Mouse (Mus musculus) left cerebral cortex, adult 18-20 months (tissue): ENCODE results near the gene Psmd12. TPM values are rescaled to one million over a fixed set of nuclear protein-coding genes. Genes with fewer than 3 reads are reported as not detected.

Experiments
- DNase-seq, 2 experiments: peaks; one replicate each; pipeline ENCODE4 v3.0.0; 2021 to 2022; ENCODE audit warnings: low spot score in 2 of 2, mixed read lengths in 1 of 2
- long read RNA-seq, 2 experiments: library from polyadenylated mRNA; stranded (forward); transcript quantifications; one replicate each; pipeline ENCODE4 v2.0.0; 2021
- total RNA-seq, 2 experiments: library from RNA; stranded (reverse); gene quantifications; 2 replicates each; pipeline ENCODE4 v1.2.3; 2021

Psmd12 gene
- total RNA-seq: 10 to 100 TPM; 74.1 to 75.1 TPM
- long read RNA-seq, experiment 1, transcript Psmd12-201 (11 exons, 1,904 nt): major isoform, 194 of 205 reads
- long read RNA-seq, experiment 1, partial matches to known transcripts: 4 of 205 reads
- long read RNA-seq, experiment 1, other reads (novel, unspliced or antisense): 7 of 205 reads
- long read RNA-seq, experiment 2, transcript Psmd12-201 (11 exons, 1,904 nt): major isoform, 150 of 156 reads
- long read RNA-seq, experiment 2, partial matches to known transcripts: 0 of 156 reads
- long read RNA-seq, experiment 2, other reads (novel, unspliced or antisense): 6 of 156 reads

DNA sequence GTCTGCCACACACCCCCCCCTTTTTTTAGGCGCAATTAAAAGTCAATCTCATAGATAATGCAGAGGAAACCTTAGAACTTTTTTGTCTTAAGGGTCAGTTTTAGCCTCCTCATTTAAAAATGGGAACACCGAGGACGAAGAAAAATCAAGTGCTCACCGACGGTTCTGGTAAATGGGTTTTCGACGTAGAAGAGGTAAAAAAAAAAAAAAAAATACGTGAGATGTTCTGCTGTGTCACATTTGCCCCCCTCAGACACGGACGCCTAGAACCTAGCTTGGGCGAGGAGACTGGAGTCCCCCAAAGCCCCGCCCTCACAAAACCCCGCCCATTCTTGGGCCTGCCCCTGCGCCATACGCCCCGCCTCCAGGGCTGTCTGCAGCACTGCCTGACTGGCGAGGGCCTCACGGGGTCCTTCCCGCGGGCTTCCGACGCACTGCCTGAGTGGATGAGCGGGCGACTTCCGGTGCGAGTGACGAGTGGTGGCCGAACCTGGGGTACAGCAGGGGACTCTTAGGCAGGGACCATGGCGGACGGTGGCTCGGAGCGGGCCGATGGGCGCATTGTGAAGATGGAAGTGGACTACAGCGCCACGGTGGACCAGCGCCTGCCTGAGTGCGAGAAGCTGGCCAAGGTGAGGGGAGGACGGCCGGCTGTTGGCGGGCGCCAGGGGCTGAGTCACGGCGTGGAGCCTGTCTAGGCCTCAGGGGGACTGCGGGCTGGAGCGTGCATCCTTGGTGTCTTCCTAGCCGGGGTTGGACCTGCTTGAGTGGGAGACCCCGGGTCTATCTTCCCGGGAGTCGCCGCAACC is at the start of gene Psmd12:
Psmd12 (plus strand) TSS at position 432 of the 809 bp plus-strand sequence.
- DNase-seq: peak; percentile 92 to 95

DNA sequence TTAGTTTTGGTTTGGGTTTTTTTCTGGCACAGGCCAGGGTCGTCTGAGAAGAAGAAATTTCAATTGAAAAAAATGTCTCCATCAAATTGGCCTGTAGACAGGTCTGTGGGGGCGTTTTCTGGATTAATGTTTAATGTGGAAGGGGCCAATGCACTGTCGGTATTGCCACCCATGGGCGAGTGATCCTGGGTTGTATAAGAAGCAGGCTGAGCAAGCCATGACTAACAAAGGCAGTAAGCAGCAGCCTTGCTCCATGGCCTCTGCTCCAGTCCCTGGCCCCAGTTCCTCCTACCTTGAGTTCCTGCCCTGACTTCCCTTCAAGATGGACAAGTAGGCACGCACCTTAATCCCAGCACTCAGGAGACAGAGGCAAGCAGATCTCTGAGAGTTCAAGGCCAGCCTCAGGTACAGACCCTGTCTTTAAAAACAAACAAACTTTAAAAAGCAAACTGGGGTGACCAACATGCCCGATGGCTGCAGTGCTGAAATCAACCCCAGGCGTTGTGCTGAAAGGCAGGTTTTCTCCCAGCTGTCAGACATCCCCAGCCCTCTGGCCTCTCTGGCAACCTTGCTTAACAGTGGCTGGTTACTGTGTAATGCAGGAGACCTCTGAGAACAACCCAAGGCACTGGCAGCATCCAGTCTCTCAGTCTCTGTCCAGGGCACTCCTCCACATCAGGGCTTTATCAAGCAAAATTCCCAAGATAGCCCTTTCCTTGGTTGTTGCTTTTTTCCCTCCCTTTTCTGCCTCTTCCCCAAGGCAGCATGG is 47.9 kb upstream of the Psmd12 start:
- no peak for DNase-seq

DNA sequence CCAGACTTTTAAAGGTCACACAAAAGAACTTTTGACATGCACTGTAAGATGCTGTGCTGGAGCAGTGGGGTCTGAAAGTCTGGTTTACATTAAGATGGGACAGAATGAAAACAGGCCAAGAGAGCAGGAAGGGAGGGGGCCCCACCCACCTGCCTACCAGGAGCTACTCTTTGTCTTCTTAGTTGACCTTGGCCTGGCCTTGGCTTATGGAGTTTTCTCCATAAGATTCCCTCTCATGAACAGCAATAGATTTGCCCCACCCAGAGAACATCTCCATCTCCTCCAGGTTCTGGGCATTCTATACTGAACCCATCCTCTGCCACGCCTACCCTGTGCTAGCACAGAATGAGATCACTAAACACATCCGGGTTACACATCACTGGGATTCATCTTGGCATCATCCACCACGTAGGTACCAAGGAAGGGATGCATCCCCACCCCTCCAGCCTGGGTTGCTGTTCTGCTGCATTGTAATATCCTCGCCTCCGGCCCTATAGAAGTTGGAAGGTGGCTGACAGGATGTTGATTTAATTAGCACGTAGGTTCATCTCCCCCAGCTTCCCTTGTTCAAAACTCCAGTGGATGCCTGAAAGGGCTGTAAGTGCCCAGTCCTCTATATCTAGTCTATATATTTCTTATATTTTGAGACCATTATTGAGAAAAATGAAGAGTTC is 43.4 kb upstream of the Psmd12 start:
- DNase-seq: no peak

DNA sequence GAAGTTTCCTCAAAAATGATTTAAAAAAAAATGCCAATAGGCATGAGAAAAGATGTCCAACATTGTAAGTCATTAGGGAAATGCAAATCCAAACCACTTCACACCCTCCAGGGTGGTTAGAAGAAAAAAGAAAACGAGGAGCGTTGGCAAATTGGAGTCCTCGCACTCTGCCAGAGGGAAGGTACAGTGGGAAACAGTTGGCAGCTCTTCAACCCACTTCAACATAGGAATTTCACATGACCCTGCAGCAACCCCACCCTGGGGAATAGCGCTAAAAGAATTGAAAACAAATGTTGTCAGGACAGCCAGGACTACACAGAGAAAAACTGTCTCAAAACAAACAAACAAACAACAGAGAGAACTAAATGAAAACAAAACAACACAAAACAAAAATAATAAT is 41.6 kb upstream of the Psmd12 start:
- no peak for DNase-seq

DNA sequence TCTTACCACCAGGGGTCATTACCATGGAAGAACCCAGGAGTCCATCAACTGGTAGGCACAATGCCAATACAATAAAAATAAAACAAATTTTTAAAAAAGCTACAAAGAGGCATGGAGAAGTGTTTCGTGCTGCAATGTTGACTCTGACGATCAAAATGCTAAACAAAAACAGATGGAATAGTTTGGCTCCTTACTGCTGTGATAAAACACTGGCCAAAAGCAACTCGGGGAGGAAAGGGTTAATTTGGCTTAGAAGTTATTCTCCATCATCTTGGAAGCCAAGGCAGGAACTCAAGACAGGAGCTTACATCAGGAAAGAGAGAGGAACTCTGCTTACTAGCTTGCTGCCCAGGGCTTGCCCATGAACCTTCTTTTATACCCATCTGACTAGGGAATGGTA is 41.1 kb upstream of the Psmd12 start:
- DNase-seq: no peak

DNA sequence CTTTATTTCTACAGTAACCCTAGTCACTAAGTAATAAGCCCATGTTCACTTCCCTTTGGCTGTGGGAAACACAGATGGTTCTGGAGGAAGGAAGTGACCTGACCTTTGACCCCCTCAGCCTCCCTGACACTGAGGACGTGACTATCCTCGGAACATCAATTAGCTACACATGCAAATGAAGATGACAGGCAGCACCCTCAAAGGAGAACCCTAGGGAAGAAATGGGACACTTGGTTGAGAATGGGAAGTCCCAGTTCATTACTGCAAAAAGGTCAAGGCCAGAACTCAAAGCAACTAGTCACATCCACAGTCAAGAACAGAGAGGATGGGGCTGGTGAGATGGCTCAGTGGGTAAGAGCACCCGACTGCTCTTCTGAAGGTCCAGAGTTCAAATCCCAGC is 38.2 kb upstream of the Psmd12 start:
- DNase-seq: no peak

DNA sequence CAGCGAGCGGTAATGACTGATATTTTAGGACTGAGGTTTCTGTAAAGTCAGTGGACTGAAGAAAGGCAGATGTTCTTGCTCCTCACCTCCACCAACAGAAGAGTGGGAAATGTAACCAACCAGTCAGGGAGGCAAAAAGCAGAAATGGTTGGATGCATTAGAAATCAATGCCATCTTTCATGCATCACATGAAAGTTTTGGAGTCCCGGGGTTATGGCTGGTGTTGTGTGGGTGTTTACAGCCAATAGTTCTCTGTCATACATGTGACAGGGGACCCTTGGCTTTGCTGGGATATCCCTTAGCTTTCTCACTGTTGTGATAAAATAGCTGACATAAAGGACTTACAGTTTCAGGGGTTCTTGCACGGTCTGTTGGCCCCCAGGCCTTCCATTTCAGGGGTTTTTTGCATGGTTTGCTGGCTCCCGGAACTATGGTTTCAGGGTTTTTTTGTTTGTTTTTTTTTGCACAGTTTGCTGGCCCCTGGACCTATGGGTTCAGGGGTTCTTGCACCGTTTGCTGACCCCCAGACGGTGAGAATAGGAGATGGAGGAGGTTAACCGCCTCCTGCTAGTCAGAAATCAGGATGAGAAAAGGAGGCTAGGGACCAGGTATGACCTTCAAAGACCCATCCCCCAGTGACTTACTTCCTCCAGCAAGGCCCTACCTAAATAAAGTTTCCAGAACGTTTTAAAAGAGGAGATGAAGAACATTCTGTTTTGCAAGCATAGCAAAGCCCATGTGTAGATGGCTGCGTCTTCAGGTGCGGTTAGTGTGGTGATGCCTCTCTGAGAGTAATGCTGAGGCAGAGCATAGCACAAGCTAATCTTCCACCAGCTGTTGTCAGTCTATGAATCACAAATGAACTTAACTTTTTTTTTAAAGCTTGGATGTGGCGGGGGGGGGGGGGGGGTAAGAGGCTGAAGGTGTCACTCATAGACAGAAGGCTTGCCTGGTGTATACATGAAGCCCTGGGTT is 35.9 kb upstream of the Psmd12 start:
- DNase-seq: no peak

DNA sequence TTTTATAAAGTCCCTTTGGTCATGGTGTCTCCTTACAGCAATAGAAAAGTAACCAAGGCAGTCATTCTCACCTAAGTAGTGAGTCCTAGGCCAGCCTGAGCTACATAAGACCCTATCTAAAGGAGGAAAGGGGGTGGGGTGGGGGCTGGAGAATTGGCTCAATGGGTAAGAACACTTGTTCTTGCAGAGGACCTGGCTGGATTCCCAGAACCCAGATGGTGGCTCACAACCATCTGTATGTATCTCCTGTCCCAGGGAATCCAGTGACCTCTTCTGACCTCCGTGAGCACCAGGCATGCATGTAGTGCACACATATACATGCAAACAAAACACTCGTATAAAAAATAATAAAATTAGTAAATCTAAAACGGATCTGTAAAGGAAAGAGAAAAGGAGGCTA is 33.6 kb upstream of the Psmd12 start:
- no peak for DNase-seq

DNA sequence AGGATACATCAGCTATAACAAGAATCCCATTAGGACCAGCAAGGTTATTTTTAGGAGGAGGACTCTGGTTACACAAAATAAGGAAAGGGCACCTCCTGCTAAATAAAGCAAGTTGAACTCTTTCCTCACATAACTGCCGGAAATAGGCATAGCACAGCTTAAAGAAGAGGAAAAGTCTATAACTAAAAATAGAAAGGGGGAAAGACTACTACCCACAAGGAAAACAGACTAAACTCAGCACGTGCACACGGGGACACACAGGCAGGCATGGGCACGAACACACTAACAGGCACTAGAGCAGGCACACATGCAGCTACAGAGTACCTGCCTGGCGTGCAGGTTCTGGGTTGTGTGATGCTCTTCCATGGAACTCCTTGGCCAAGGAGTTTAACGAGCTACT is 32.6 kb upstream of the Psmd12 start:
- DNase-seq: no peak

DNA sequence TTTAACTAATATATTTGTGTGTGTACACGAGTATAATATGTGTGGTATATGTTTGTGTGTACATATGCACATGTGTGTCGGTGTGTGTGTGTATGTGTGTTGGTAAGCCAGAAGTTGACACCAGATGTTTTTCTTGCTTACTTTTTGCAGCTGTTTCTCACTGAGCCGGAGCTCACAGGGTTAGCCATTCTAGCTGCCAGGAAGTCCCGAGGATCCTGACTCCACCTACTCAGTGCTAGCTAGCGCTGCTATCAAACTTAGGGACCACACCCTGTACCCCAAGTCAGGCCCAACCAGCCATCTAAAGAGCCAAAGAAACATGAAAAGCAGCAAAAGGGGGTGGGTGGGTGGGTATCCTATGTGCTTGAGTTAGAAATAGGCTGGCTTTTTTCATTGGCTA is 31.9 kb upstream of the Psmd12 start:
- DNase-seq: no peak

DNA sequence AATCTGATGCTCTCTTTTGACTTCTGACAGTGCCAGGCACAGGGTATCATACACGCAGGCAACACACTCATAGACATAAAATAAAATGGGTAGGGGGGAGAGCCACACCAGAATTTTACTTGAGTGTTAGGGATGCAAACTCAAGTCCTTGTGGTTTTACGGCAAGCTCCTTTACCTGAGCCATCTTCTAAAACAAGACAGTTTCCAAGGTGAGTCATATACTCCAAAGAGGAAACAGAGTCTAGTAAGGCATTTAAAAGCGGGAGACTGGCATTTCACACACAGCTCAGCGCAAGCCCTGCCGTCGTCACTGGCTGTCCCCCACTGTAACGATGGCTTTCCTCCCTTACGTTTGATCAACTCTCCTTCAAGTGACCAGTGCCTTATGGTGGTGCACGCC is 31.4 kb upstream of the Psmd12 start:
- no peak for DNase-seq

DNA sequence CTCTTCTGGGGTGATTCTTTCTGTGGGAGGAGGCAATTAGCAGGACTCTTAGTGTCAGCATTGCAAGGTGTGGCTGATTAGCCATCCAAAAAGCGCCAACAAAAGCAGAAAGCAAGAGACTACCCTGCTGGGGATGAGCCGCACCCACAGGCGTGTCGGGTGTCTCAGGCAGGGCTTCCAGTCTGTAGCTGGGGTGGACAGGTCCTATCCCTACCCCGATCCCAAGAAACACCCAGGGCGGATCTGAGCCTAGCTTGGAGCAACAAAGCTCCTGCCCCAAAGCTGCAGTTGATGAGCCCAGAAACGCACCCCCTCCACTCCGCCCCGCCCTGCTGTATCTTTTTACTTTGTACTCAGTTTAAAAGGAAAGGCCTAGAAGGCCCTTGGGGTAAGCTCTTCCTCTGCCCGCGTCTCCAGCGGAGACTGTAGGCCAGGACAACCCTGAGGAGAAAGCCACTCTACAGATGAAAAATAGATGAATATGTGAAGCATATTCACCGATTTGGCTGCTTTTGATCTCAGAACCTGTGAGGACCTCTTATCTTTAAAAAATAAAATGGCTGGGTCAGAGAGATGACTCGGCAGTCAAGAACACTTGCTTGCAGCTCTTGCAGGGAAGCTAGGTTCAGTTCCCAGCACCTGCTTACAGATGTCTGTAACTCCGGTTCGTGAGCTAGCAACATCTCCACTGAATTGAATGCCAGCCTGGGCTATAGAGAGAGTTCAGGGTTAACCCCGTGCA is 29.9 kb upstream of the Psmd12 start:
- no peak for DNase-seq

DNA sequence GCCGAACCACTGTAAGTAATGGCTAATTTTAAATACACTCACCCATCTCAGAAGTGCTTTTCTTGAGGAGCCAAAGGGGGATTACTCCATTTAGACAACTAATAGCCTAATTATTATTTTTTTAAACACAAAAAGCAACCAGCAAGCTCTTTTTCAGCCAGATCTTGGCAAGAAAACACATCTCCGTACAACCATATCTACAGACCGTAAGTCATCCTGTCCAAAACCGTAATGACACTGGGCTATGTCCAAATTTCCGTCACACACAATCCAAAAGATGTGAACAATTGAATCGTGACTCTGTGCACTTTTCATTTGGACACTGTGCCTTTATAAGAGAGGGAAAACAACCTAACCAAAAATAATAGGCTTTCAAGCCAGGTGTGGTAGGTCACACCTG is 29.2 kb upstream of the Psmd12 start:
- no peak for DNase-seq

DNA sequence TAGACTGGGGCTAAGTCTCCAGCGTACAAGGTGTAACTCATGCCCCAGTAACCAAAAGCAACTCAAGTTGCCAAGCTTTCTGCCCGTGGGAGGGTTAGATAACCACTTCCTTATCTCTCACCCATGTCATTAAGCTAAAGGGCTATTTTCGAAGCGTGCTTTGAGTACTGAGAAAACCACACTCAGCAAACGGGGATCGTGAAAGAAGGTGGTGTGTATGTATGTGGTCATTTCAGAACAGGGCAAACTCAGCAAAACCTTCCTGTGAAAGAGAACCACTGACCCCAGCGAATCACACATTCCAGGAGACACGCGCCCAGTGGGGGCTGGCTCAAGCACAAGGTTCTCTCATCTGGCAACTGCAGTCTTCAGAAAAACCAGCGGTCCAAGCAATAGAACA is 28.2 kb upstream of the Psmd12 start:
- DNase-seq: no peak

DNA sequence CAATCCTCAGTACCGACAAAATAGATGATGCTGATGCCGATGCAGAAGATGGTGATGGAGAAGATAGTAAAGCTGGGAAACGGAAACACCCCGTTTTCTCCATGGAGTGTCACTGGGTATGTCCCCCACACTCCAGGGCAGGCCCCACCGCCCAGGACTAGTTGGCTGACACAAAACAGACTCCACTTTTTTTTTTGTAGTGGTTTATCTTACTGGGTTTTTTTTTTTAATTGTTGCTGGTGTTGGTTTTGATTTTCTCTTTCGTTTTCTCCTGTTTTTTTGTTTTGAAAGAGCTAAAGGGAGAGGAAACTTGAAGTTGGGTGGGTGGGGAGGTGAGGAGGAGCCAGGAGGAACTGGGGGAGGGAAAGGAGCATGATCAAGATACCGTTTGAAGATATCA is 27.2 kb upstream of the Psmd12 start:
- DNase-seq: no peak

DNA sequence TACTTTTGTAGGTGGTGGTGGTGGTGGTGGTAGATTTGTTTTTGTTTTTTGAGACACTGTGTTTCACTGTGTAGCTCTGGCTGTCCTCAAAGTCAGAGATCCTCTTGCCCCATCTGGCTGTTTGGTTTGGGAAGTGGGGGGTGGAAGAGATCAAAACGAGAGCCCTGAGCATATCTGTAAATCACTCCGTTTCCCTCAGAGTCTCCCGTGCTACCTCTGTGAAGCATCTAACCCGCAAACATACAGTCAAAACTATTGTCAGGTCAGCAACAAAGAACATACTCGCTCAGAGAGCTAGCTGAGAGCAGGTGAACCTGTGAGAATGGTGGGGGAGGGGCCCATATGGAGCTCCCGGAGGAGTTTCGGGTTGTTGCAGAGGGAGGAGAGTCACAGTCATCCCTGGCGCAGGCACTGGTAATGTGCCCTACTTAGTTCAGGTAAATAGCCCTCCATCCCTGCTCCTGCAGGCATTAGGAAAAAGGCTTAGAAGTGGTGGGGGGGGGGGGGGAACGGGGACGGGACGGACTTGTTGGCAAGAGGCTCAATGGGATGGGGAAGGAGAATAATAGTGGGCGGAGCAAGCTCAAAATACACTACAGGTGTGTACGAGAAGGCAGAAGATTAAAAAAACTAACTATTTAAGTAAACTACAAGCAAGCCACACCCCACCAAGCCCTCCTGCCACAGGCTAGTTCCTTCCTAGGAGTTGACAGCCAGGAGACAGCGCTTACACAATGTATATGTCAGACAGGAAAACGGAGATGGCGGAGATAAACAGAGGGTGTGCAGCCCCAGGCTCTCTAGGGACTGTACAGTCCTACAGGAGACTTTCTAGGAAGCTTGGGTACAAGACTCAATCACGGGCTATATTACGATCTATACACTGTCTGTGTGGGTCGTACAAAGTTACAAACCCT is 24.5 kb upstream of the Psmd12 start:
- no peak for DNase-seq

DNA sequence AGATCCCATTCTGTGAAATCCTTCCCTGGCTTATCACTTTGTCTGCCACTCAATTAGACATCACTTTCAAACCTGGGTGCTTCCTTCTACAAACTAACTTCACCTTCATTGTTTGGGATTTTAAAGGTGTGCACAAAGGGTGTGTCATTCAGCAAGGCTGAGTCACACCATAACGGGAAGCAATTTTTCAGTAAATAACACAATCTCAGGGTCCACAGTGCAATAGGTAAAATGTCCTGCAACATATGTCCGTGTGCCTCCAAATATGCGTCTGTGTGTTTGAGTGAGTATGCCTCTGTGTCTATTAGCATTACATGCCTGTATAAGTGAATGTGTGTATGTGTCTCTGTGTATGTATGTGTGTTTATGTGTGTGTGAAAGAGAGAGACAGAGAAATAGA is 22.0 kb upstream of the Psmd12 start:
- no peak for DNase-seq

DNA sequence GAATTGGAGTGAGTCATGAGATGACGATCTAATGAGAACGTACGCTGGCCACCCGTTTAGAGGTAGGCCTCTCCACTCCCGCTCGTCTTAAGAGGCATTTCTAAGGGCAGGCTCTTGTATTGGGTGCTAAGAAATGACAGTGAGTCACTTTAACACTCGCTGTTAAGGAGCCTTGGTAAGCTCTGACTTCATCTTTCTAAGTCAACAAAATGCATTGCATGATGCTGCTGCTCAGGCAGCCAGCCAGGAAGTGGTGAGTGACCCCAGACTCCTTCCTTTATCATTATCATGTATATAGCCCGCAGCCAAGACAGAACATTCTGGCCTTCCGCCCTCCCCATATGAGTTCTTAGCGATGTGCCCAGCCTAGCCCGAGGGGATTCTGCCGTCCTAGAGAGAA is 21.0 kb upstream of the Psmd12 start:
- DNase-seq: no peak

DNA sequence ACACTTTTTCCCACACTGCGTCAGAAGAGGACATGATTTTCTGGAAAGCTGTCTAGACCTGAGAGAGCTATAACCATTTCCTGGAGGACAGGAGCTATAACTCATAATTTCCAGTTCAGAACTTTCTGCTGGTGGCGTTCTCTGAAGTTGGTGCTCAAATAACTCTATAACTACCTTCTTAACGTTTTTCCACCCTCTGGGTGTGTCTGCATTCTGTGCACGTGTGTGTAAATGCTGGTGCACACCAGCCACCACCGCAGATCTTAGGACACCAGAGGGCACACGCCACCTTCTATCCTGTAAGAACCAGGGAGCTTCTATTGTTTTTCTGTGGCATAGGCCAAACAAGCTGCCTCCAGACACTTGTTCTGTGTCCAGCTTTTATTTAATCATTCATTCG is 20.3 kb upstream of the Psmd12 start:
- no peak for DNase-seq
